Mouse (Mus musculus) naive thymus-derived CD4-positive, alpha-beta T cell, adult 5 months (primary cell): Measurements from ENCODE around the gene Gjd3. TPM values are rescaled to one million over a fixed set of nuclear protein-coding genes. Genes with fewer than 3 reads are reported as not detected.

Source experiments
- polyA plus RNA-seq: library from polyadenylated mRNA; unstranded; fragments of 100-300 nt; shearing (Covaris generic); gene quantifications from one replicate; pipeline ENCODE4 v1.2.1, GENCODE M21; 2017

Gene Gjd3
- polyA plus RNA-seq: 0.42 TPM

GRCm38 (mm10) chr11:98982773-98983133 is at the start of gene Gjd3:
Gjd3 (minus strand) TSS chr11:98983016.

GRCm38 (mm10) chr11:99023500-99024467 is 41.0 kb upstream of the Gjd3 start, which contains the start of gene Top2a:
Top2a (minus strand) TSS chr11:99024189.

Other genes starting within 250 kb of the Gjd3 start
- gene Thra, start 242.4 kb downstream of the Gjd3 start, polyA plus RNA-seq: 8.2 TPM
- 3.0 TPM for gene Nr1d1, start 207.7 kb downstream of the Gjd3 start, polyA plus RNA-seq
- 26.7 TPM for gene Msl1, start 187.5 kb downstream of the Gjd3 start, polyA plus RNA-seq
- gene Casc3, start 178.1 kb downstream of the Gjd3 start, polyA plus RNA-seq: 124 TPM
- not detected for gene Rapgefl1, start 146.2 kb downstream of the Gjd3 start, polyA plus RNA-seq
- gene Wipf2, start 119.4 kb downstream of the Gjd3 start, polyA plus RNA-seq: 4.3 TPM
- gene Cdc6, start 75.2 kb downstream of the Gjd3 start, polyA plus RNA-seq: 0.52 TPM
- 35.0 TPM for gene Rara, start 55.2 kb downstream of the Gjd3 start, polyA plus RNA-seq
- 4.5 TPM for gene Top2a, start 41.2 kb upstream of the Gjd3 start, polyA plus RNA-seq
- gene Igfbp4, start 58.2 kb upstream of the Gjd3 start, polyA plus RNA-seq: 1,235 TPM
- gene Tns4, start 106.3 kb upstream of the Gjd3 start, polyA plus RNA-seq: 0.14 TPM
- gene Ccr7, start 172.1 kb upstream of the Gjd3 start, polyA plus RNA-seq: 3,115 TPM
- gene Smarce1, start 248.0 kb upstream of the Gjd3 start, polyA plus RNA-seq: 229 TPM